Mouse (Mus musculus) 416B (cell line): ENCODE measurements at regions not wholly inside any gene's neighbourhood (a gene's known extent, or its start where the extent isn't known, plus 50 kb on each side); places are given as distances from the start of the nearest gene placed in this dataset.

Source experiments
- DNase-seq: peaks from one replicate; pipeline ENCODE4 v3.0.0; 2011; ENCODE audit warnings: low read depth

DNA sequence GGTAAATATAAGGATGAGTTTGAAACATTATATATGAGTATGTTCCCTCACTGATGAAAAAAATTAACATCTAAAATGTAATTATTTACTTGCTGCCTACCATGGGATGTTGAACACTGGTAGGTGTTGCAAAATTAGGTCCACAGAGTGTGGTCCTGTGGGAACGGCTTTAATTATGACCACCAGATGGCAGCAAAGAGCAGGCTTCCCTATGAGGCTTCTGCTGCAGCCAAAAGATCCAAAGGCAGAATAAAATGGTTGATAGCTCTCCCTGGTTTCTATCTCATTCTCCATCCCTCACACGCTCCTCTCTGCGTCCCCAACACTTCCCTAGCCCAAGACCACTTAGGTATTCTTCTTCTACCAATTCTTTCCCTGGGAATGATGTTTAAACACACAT is 54.6 kb upstream of the Cit start:
- DNase-seq = peak; percentile 77
